Mouse (Mus musculus) heart, embryonic 10.5 days (tissue): Measurements from ENCODE around the gene Wfikkn1. TPM values are rescaled to one million over a fixed set of nuclear protein-coding genes. Genes with fewer than 3 reads are reported as not detected.

Source experiments
- DNase-seq: peaks from one replicate; pipeline ENCODE4 v3.0.0-alpha.2; 2017; ENCODE audit warnings: low spot score
- H3K27ac ChIP-seq: fragments of 300-500 bp; sonication (generic); 2 replicates; pipeline ENCODE4 v1.5.1; 2016; ENCODE audit warnings: mild to moderate bottlenecking
- H3K27me3 ChIP-seq: fragments of 300-500 bp; sonication (generic); 2 replicates; pipeline ENCODE4 v1.6.1; 2016; ENCODE audit warnings: mild to moderate bottlenecking; ENCODE audit not compliant: poor library complexity, insufficient read depth, severe bottlenecking
- H3K36me3 ChIP-seq: fragments of 300-500 bp; sonication (generic); 2 replicates; pipeline ENCODE4 v1.6.1; 2016; ENCODE audit warnings: mild to moderate bottlenecking, moderate library complexity
- H3K4me1 ChIP-seq: fragments of 300-500 bp; sonication (generic); 2 replicates; pipeline ENCODE4 v1.6.1; 2016; ENCODE audit warnings: mild to moderate bottlenecking
- H3K4me3 ChIP-seq: fragments of 300-500 bp; sonication (generic); 2 replicates; pipeline ENCODE4 v1.5.1; 2016; ENCODE audit warnings: mild to moderate bottlenecking, moderate library complexity
- H3K9me3 ChIP-seq: fragments of 300-500 bp; sonication (generic); 2 replicates; pipeline ENCODE4 v1.6.1; 2016; ENCODE audit warnings: mild to moderate bottlenecking, moderate library complexity
- WGBS: fragments of 180-500 bp; shearing (Covaris S2); methylation state at CpG from one replicate; pipeline ENCODE4 v1.1.7; 2016; 5-methylcytosine and 5-hydroxymethylcytosine counted together
- polyA plus RNA-seq: library from polyadenylated mRNA; unstranded; fragments of >200 nt; fragmentation: Nextera tagmentation; extraction: Ambion mirVana; gene quantifications from 2 replicates; pipeline ENCODE4 v1.2.1, GENCODE M21; 2016

Gene Wfikkn1
- polyA plus RNA-seq, 1 experiment from 2014 or later: 3.8 TPM

- Histone ChIP-seq H3K27ac (peak overlapping the region; percentile 66), H3K4me3 (no peak overlapping the region), H3K9me3 (no peaks in the 10 kb centered on the region), H3K36me3 (peaks cover 56% of the 10 kb centered on the region), H3K4me1 (peaks cover 69% of the 10 kb centered on the region), H3K27me3 (no peaks in the 10 kb centered on the region)
- no peak for DNase-seq
- 13% methylated on average over 5 of the region's 5 CpGs for WGBS
These were observed 419 bp upstream of the Wfikkn1 start for GRCm38 (mm10) chr17:25880913-25881641.

DNA sequence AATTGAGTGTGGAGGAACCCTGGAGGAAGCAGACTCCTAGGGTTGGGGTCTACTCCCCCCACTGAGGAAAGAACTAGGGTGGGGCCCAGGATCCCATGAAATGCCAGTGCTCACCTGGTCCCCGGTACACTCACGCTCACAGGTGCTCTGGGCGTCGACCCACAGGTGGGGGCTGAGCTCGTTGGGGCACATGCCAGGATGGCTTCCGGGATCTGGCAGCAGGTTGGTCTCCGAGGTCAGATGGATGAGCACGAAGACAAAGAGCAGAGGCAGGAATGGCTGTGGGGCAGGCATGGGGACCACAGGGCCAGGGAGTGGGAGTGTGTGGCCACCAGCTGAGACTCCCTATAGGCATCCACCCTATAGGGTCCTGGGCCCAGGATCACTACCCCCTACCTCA lies 908 bp downstream of the Wfikkn1 start:
- Histone ChIP-seq H3K36me3 (peaks cover 48% of the 10 kb centered on the region), H3K27me3 (no peaks in the 10 kb centered on the region), H3K4me3 (no peak overlapping the region), H3K27ac (peak overlapping the region; percentile 66; the same call in 1 of the 2 replicates), H3K9me3 (no peaks in the 10 kb centered on the region), H3K4me1 (peaks cover 71% of the 10 kb centered on the region)
- no peak for DNase-seq
- WGBS: 81% methylated on average over 8 of the region's 8 CpGs

GRCm38 (mm10) chr17:25879261-25879660 lies 1.4 kb downstream of the Wfikkn1 start:
- H3K27ac ChIP-seq: no peak overlapping the region
- H3K4me3 ChIP-seq: no peak overlapping the region
- H3K27me3 ChIP-seq: no peaks in the 10 kb centered on the region
- no peaks in the 10 kb centered on the region for H3K9me3 ChIP-seq
- 66% methylated on average over 4 of the region's 4 CpGs for WGBS
- H3K4me1 ChIP-seq: peaks cover 74% of the 10 kb centered on the region
- no peak for DNase-seq
- H3K36me3 ChIP-seq: peaks cover 43% of the 10 kb centered on the region

- H3K9me3 ChIP-seq: no peaks in the 10 kb centered on the region
- no peak overlapping the region for H3K27ac ChIP-seq
- H3K4me3 ChIP-seq: no peak overlapping the region
- no peak for DNase-seq
- peaks cover 37% of the 10 kb centered on the region for H3K36me3 ChIP-seq
- peaks cover 77% of the 10 kb centered on the region for H3K4me1 ChIP-seq
- WGBS: 93% methylated on average over 19 of the region's 19 CpGs
- H3K27me3 ChIP-seq: no peaks in the 10 kb centered on the region
These were observed 2.0 kb downstream of the Wfikkn1 start for GRCm38 (mm10) chr17:25878611-25879180.

DNA sequence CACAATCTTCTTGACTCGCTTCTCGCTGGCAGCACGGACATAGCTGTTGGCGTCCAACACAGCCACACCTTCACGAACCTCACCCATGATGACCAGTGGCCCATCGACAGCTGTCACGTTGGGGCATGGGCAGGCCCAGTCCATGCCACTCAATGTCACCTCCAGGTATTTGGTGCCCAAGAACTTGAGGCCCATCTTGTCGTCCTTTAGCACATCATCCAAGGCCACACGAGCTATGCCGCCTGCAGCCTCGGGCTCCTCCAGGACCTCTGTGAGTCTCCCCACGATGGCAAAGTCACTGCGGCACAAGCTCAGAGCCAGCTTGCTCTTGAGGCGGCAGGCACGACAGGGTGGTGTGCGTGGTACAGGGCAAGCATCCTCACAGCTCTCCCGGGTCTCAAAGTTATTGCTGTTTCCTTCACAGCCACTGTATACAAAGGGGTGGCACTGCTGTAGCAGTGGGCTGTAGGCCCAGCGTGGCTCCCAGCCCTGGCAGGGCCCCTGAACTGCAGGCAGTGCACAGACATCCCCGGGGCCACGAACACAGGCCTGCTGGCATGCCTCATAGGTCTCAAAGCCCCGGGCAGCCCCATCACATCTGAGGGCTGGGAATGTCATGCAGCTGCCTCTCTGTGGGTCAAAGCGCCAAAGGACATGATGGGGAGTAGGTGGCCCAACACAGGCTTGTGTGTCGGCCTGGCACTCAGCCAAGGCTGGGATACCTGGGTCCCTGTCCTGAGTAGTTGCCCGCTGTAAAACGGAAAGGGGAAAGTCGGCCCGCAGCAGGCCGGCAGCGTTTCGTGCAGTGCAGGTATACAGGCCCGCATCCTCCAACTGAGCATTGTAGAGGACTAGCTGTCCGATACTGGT lies 2.7 kb downstream of the Wfikkn1 start:
- H3K4me1 ChIP-seq: peaks cover 70% of the 10 kb centered on the region
- no peaks in the 10 kb centered on the region for H3K27me3 ChIP-seq
- no peak for DNase-seq
- no peak overlapping the region for H3K27ac ChIP-seq
- peaks cover 30% of the 10 kb centered on the region for H3K36me3 ChIP-seq
- 91% methylated on average over 32 of the region's 32 CpGs for WGBS
- no peak overlapping the region for H3K4me3 ChIP-seq
- H3K9me3 ChIP-seq: no peaks in the 10 kb centered on the region

- no peaks in the 10 kb centered on the region for H3K9me3 ChIP-seq
- peaks cover 21% of the 10 kb centered on the region for H3K36me3 ChIP-seq
- 90% methylated on average over 3 of the region's 3 CpGs for WGBS
- H3K4me3 ChIP-seq: no peak overlapping the region
- H3K4me1 ChIP-seq: peaks cover 62% of the 10 kb centered on the region
- no peak for DNase-seq
- no peak overlapping the region for H3K27ac ChIP-seq
- H3K27me3 ChIP-seq: no peaks in the 10 kb centered on the region
These were observed 3.6 kb downstream of the Wfikkn1 start for GRCm38 (mm10) chr17:25877025-25877424.

- no peak for DNase-seq
- Histone ChIP-seq H3K36me3 (peaks cover 21% of the 10 kb centered on the region), H3K27ac (0 out of 2 replicates have a peak overlapping the region, but pooled peaks have one; percentile 92), H3K27me3 (no peaks in the 10 kb centered on the region), H3K9me3 (no peaks in the 10 kb centered on the region), H3K4me3 (peak overlapping the region; percentile 81), H3K4me1 (peaks cover 56% of the 10 kb centered on the region)
- 71% methylated on average over 10 of the region's 10 CpGs for WGBS
These were observed 4.2 kb downstream of the Wfikkn1 start for GRCm38 (mm10) chr17:25876347-25876915.

DNA sequence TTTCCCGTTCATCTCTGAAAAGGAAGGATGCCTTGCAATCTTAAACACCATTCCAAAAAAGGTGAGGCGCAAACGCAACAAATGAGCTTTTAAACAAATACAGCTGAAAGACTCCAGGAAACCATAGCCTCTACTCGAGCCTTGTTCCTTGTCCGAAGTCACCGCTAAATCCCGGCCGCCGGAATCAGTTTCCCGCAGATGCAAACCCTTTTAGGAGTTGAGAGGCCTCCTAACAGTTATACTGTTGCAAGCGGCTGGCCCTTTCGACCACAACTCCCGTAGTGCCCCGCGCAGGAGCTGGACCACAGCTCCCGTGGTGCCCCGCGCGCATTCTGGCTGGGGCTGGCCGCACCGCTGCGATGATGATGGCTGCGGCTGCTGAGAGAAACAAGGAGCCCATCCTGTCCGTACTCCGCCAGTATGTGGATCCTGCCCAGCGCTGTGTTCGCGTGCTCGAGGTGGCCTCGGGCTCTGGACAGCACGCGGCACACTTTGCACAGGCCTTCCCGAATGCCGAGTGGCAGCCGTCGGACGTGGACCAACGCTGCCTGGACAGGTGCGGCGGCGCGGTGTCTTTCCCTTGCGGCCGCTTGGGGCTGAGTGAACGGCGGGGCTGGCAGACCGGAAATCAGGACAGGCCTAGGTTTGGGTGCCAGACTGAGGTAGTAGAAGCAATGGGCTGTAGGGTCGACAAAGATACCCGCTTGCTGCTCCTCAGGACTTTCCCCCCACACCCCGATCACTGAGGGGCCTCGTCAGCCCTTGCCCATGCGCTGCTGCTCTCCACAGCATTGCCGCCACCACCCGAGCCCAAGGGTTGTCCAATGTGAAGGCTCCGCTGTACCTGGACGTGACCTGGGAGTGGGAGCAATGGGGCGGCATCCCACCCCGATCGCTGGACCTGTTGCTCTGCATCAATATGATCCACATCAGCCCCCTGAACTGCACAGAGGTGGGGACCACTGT lies 5.2 kb downstream of the Wfikkn1 start:
- Histone ChIP-seq H3K4me1 (peaks cover 47% of the 10 kb centered on the region), H3K36me3 (peaks cover 21% of the 10 kb centered on the region), H3K4me3 (peak overlapping the region; percentile 81), H3K9me3 (no peaks in the 10 kb centered on the region), H3K27me3 (no peaks in the 10 kb centered on the region), H3K27ac (peak overlapping the region; percentile 92)
- DNase-seq: peak; percentile 95
- WGBS: 2% methylated on average over 59 of the region's 59 CpGs

DNA sequence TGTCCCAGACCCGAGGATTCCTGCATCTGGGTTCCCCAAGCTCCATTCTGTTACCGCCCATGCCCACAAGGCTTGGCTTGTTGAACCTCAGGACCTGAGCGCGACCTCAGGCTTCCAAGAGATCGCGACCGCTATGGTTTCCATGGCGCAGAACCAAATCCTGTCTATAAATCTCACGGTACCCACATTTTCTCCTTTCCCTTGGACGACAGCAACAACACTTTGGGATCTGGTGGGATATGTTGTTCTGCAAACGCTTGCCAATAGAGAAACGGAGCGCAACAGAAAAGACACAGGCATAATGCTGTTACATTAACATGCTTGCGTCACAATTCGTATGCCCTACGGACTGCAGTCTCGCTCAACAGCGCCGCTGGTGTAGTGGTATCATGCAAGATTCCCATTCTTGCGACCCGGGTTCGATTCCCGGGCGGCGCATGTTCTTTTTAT lies 5.9 kb downstream of the Wfikkn1 start, which contains the start of gene Mettl26:
Gene Mettl26 (plus strand): TSS at position 354 of the 450 bp plus-strand sequence.
- H3K36me3 ChIP-seq: peaks cover 21% of the 10 kb centered on the region
- peaks cover 40% of the 10 kb centered on the region for H3K4me1 ChIP-seq
- no peaks in the 10 kb centered on the region for H3K27me3 ChIP-seq
- H3K27ac ChIP-seq: peak within 1 kb of the TSS; percentile 92
- H3K9me3 ChIP-seq: no peaks in the 10 kb centered on the region
- peak; percentile 91 for DNase-seq
- WGBS: 1% methylated on average over 25 of the region's 25 CpGs
- H3K4me3 ChIP-seq: peak within 1 kb of the TSS; percentile 81

GRCm38 (mm10) chr17:25874148-25874720 lies 6.4 kb downstream of the Wfikkn1 start:
- Histone ChIP-seq H3K9me3 (no peaks in the 10 kb centered on the region), H3K27me3 (no peaks in the 10 kb centered on the region), H3K36me3 (peaks cover 19% of the 10 kb centered on the region), H3K4me1 (peaks cover 36% of the 10 kb centered on the region), H3K27ac (peak overlapping the region; percentile 88), H3K4me3 (peak overlapping the region; percentile 81)
- WGBS: 10% methylated on average over 14 of the region's 14 CpGs
- no peak for DNase-seq

- Histone ChIP-seq H3K4me3 (peak overlapping the region; percentile 81; the same call in 1 of the 2 replicates), H3K36me3 (peaks cover 12% of the 10 kb centered on the region), H3K4me1 (peaks cover 38% of the 10 kb centered on the region), H3K27ac (peak overlapping the region; percentile 88), H3K9me3 (no peaks in the 10 kb centered on the region), H3K27me3 (no peaks in the 10 kb centered on the region)
- no peak for DNase-seq
- WGBS: 71% methylated on average over 11 of the region's 11 CpGs
These were observed 7.1 kb downstream of the Wfikkn1 start for GRCm38 (mm10) chr17:25873405-25874147.
